Mouse (Mus musculus): ENCODE measurements around the gene Actr3b. TPM values are rescaled to one million over a fixed set of nuclear protein-coding genes. Genes with fewer than 3 reads are reported as not detected.
A peak's percentile ranks its signal among the peaks of the same experiment; 100 is the strongest.

The Actr3b gene
- polyA plus RNA-seq, 1 experiment from 2014 or later, result 0.66 TPM

- Histone ChIP-seq H3K27ac (ENCODE audit: low read length) (no peak overlapping the region), H3K9me3 (replicated peaks; ENCODE audit: control insufficient read depth, low read length) (no peaks in the 10 kb centered on the region), H3K4me1 (ENCODE audit: control insufficient read depth, low read depth, low read length) (no peaks in the 10 kb centered on the region), H3K27me3 (ENCODE audit: control insufficient read depth, insufficient read depth, low read depth, low read length) (no peaks in the 10 kb centered on the region), H3K4me2 (ENCODE audit: low read depth, low read length) (no peak overlapping the region), H3K36me3 (ENCODE audit: control insufficient read depth, insufficient read depth) (no peaks in the 10 kb centered on the region), H3K9ac (ENCODE audit: low read depth, low read length) (no peak overlapping the region), H3K4me3 (ENCODE audit: low read depth, low read length) (no peak overlapping the region)
- 47% methylated on average over 5 of the region's 5 CpGs for WGBS (ENCODE audit: insufficient replicate concordance)
- ATAC-seq (ENCODE audit: low read depth), result no peak
Measured at GRCm38 (mm10) chr5:25804569-25804968, 44.8 kb downstream of the Actr3b start.

- no peak for ATAC-seq (ENCODE audit: low read depth)
- Histone ChIP-seq H3K36me3 (ENCODE audit: control insufficient read depth, insufficient read depth) (no peaks in the 10 kb centered on the region), H3K4me3 (ENCODE audit: low read depth, low read length) (no peak overlapping the region), H3K9ac (ENCODE audit: low read depth, low read length) (no peak overlapping the region), H3K27ac (ENCODE audit: low read length) (no peak overlapping the region), H3K4me1 (ENCODE audit: control insufficient read depth, low read depth, low read length) (no peaks in the 10 kb centered on the region), H3K4me2 (ENCODE audit: low read depth, low read length) (no peak overlapping the region), H3K9me3 (replicated peaks; ENCODE audit: control insufficient read depth, low read length) (no peaks in the 10 kb centered on the region), H3K27me3 (ENCODE audit: control insufficient read depth, insufficient read depth, low read depth, low read length) (no peaks in the 10 kb centered on the region)
- WGBS (ENCODE audit: insufficient replicate concordance), result 46% methylated on average over 6 of the region's 6 CpGs
Measured at GRCm38 (mm10) chr5:25812922-25813321, 53.1 kb downstream of the Actr3b start.

GRCm38 (mm10) chr5:25829308-25830094 lies 69.7 kb downstream of the Actr3b start:
- Histone ChIP-seq H3K9ac (ENCODE audit: low read depth, low read length) (no peak overlapping the region), H3K36me3 (ENCODE audit: control insufficient read depth, insufficient read depth) (no peaks in the 10 kb centered on the region), H3K27me3 (ENCODE audit: control insufficient read depth, insufficient read depth, low read depth, low read length) (no peaks in the 10 kb centered on the region), H3K4me3 (ENCODE audit: low read depth, low read length) (no peak overlapping the region), H3K9me3 (replicated peaks; ENCODE audit: control insufficient read depth, low read length) (no peaks in the 10 kb centered on the region), H3K27ac (ENCODE audit: low read length) (no peak overlapping the region), H3K4me1 (ENCODE audit: control insufficient read depth, low read depth, low read length) (no peaks in the 10 kb centered on the region), H3K4me2 (ENCODE audit: low read depth, low read length) (no peak overlapping the region)
- no peak for ATAC-seq (ENCODE audit: low read depth)
- WGBS (ENCODE audit: insufficient replicate concordance), result 58% methylated on average over 16 of the region's 16 CpGs

GRCm38 (mm10) chr5:25830802-25831201 lies 71.0 kb downstream of the Actr3b start:
- H3K4me2 ChIP-seq (ENCODE audit: low read depth, low read length), result no peak overlapping the region
- H3K4me1 ChIP-seq (ENCODE audit: control insufficient read depth, low read depth, low read length), result no peaks in the 10 kb centered on the region
- peak; percentile 27; the same call in 1 of the 2 replicates for ATAC-seq (ENCODE audit: low read depth)
- no peaks in the 10 kb centered on the region for H3K27me3 ChIP-seq (ENCODE audit: control insufficient read depth, insufficient read depth, low read depth, low read length)
- no peak overlapping the region for H3K9ac ChIP-seq (ENCODE audit: low read depth, low read length)
- H3K27ac ChIP-seq (ENCODE audit: low read length), result no peak overlapping the region
- no peaks in the 10 kb centered on the region for H3K9me3 ChIP-seq (replicated peaks; ENCODE audit: control insufficient read depth, low read length)
- H3K36me3 ChIP-seq (ENCODE audit: control insufficient read depth, insufficient read depth), result no peaks in the 10 kb centered on the region
- H3K4me3 ChIP-seq (ENCODE audit: low read depth, low read length), result no peak overlapping the region
- WGBS (ENCODE audit: insufficient replicate concordance), result 53% methylated on average over 3 of the region's 3 CpGs

GRCm38 (mm10) chr5:25831624-25832023 lies 71.8 kb downstream of the Actr3b start:
- 54% methylated on average over 5 of the region's 5 CpGs for WGBS (ENCODE audit: insufficient replicate concordance)
- H3K9me3 ChIP-seq (replicated peaks; ENCODE audit: control insufficient read depth, low read length), result no peaks in the 10 kb centered on the region
- no peaks in the 10 kb centered on the region for H3K4me1 ChIP-seq (ENCODE audit: control insufficient read depth, low read depth, low read length)
- H3K4me2 ChIP-seq (ENCODE audit: low read depth, low read length), result no peak overlapping the region
- H3K36me3 ChIP-seq (ENCODE audit: control insufficient read depth, insufficient read depth), result no peaks in the 10 kb centered on the region
- H3K9ac ChIP-seq (ENCODE audit: low read depth, low read length), result no peak overlapping the region
- H3K27ac ChIP-seq (ENCODE audit: low read length), result no peak overlapping the region
- no peaks in the 10 kb centered on the region for H3K27me3 ChIP-seq (ENCODE audit: control insufficient read depth, insufficient read depth, low read depth, low read length)
- no peak for ATAC-seq (ENCODE audit: low read depth)
- no peak overlapping the region for H3K4me3 ChIP-seq (ENCODE audit: low read depth, low read length)

GRCm38 (mm10) chr5:25839400-25839799 lies 79.6 kb downstream of the Actr3b start:
- H3K27ac ChIP-seq (ENCODE audit: low read length), result no peak overlapping the region
- no peak for ATAC-seq (ENCODE audit: low read depth)
- H3K4me2 ChIP-seq (ENCODE audit: low read depth, low read length), result no peak overlapping the region
- no peaks in the 10 kb centered on the region for H3K36me3 ChIP-seq (ENCODE audit: control insufficient read depth, insufficient read depth)
- H3K27me3 ChIP-seq (ENCODE audit: control insufficient read depth, insufficient read depth, low read depth, low read length), result no peaks in the 10 kb centered on the region
- H3K4me3 ChIP-seq (ENCODE audit: low read depth, low read length), result no peak overlapping the region
- H3K4me1 ChIP-seq (ENCODE audit: control insufficient read depth, low read depth, low read length), result no peaks in the 10 kb centered on the region
- no peaks in the 10 kb centered on the region for H3K9me3 ChIP-seq (replicated peaks; ENCODE audit: control insufficient read depth, low read length)
- 18% methylated on average over 4 of the region's 4 CpGs for WGBS (ENCODE audit: insufficient replicate concordance)
- H3K9ac ChIP-seq (ENCODE audit: low read depth, low read length), result no peak overlapping the region

- no peak for ATAC-seq (ENCODE audit: low read depth)
- Histone ChIP-seq H3K4me1 (ENCODE audit: control insufficient read depth, low read depth, low read length) (no peaks in the 10 kb centered on the region), H3K9me3 (replicated peaks; ENCODE audit: control insufficient read depth, low read length) (no peaks in the 10 kb centered on the region), H3K4me3 (ENCODE audit: low read depth, low read length) (no peak overlapping the region), H3K36me3 (ENCODE audit: control insufficient read depth, insufficient read depth) (no peaks in the 10 kb centered on the region), H3K4me2 (ENCODE audit: low read depth, low read length) (no peak overlapping the region), H3K27me3 (ENCODE audit: control insufficient read depth, insufficient read depth, low read depth, low read length) (no peaks in the 10 kb centered on the region), H3K9ac (ENCODE audit: low read depth, low read length) (no peak overlapping the region), H3K27ac (ENCODE audit: low read length) (no peak overlapping the region)
- WGBS (ENCODE audit: insufficient replicate concordance), result 61% methylated on average over 6 of the region's 6 CpGs
Measured at GRCm38 (mm10) chr5:25846558-25846957, 86.8 kb downstream of the Actr3b start.

GRCm38 (mm10) chr5:25847154-25847553 lies 87.4 kb downstream of the Actr3b start:
- H3K9me3 ChIP-seq (replicated peaks; ENCODE audit: control insufficient read depth, low read length), result no peaks in the 10 kb centered on the region
- ATAC-seq (ENCODE audit: low read depth), result no peak
- H3K4me2 ChIP-seq (ENCODE audit: low read depth, low read length), result no peak overlapping the region
- H3K9ac ChIP-seq (ENCODE audit: low read depth, low read length), result no peak overlapping the region
- no peaks in the 10 kb centered on the region for H3K4me1 ChIP-seq (ENCODE audit: control insufficient read depth, low read depth, low read length)
- H3K4me3 ChIP-seq (ENCODE audit: low read depth, low read length), result no peak overlapping the region
- no peak overlapping the region for H3K27ac ChIP-seq (ENCODE audit: low read length)
- no peaks in the 10 kb centered on the region for H3K36me3 ChIP-seq (ENCODE audit: control insufficient read depth, insufficient read depth)
- WGBS (ENCODE audit: insufficient replicate concordance), result 58% methylated on average over 7 of the region's 7 CpGs
- no peaks in the 10 kb centered on the region for H3K27me3 ChIP-seq (ENCODE audit: control insufficient read depth, insufficient read depth, low read depth, low read length)

GRCm38 (mm10) chr5:25848058-25848457 lies 88.3 kb downstream of the Actr3b start:
- H3K4me2 ChIP-seq (ENCODE audit: low read depth, low read length), result no peak overlapping the region
- WGBS (ENCODE audit: insufficient replicate concordance), result 42% methylated on average over 9 of the region's 9 CpGs
- no peak overlapping the region for H3K27ac ChIP-seq (ENCODE audit: low read length)
- no peak overlapping the region for H3K4me3 ChIP-seq (ENCODE audit: low read depth, low read length)
- no peaks in the 10 kb centered on the region for H3K4me1 ChIP-seq (ENCODE audit: control insufficient read depth, low read depth, low read length)
- H3K27me3 ChIP-seq (ENCODE audit: control insufficient read depth, insufficient read depth, low read depth, low read length), result no peaks in the 10 kb centered on the region
- ATAC-seq (ENCODE audit: low read depth), result no peak
- H3K9ac ChIP-seq (ENCODE audit: low read depth, low read length), result no peak overlapping the region
- no peaks in the 10 kb centered on the region for H3K9me3 ChIP-seq (replicated peaks; ENCODE audit: control insufficient read depth, low read length)
- H3K36me3 ChIP-seq (ENCODE audit: control insufficient read depth, insufficient read depth), result no peaks in the 10 kb centered on the region

All from liver, embryonic 16.5 days (tissue).